Mouse (Mus musculus): ENCODE data around the gene Epc2. TPM values are rescaled to one million over a fixed set of nuclear protein-coding genes. Genes with fewer than 3 reads are reported as not detected.

The Epc2 gene
- polyA plus RNA-seq, 1 experiment from 2014 or later: 25.2 TPM

DNA sequence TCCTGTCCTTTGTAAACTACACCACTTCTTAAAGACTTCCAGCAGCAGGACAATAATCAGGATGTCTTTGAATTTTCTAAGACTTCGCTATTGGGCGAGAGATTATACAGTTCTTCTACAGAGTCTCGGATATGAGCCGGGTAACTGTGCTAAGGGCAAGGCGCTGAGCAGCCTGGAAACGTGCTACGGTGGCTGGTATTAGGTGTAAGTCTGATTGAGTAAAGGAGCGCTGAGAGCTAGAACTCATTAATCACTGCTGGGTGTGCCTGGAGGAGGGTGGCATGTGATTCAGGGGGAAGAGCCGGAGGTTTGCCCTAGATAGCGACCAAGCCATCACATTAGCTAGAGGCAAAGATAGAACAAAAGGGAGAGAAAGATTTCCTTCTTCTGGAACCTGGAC is 25.1 kb upstream of the Epc2 start:
- H3K27me3 ChIP-seq (ENCODE audit: control insufficient read depth, insufficient read depth, low read length): no peaks in the 10 kb centered on the region
- no peaks in the 10 kb centered on the region for H3K9me3 ChIP-seq (ENCODE audit: control insufficient read depth, low read length)
- H3K4me1 ChIP-seq (ENCODE audit: control insufficient read depth, insufficient read depth, low read length): no peaks in the 10 kb centered on the region
- DNase-seq (no peak), ATAC-seq (ENCODE audit: low FRiP score, low TSS enrichment) (no peak)
- no peak overlapping the region for H3K27ac ChIP-seq (replicated peaks; ENCODE audit: low read depth, low read length)
- WGBS: 87% methylated on average over 10 of the region's 10 CpGs
- no peaks in the 10 kb centered on the region for H3K36me3 ChIP-seq (ENCODE audit: control insufficient read depth, insufficient read depth, low read length)
- no peak overlapping the region for H3K9ac ChIP-seq (replicated peaks; ENCODE audit: low read length)
- H3K4me3 ChIP-seq (replicated peaks; ENCODE audit: low read depth, low read length): no peak overlapping the region
- no peak overlapping the region for H3K4me2 ChIP-seq (ENCODE audit: low read length)

GRCm38 (mm10) chr2:49431015-49431414 is 20.3 kb upstream of the Epc2 start:
- no peak overlapping the region for H3K4me2 ChIP-seq (ENCODE audit: low read length)
- DNase-seq (no peak), ATAC-seq (ENCODE audit: low FRiP score, low TSS enrichment) (no peak)
- H3K4me1 ChIP-seq (ENCODE audit: control insufficient read depth, insufficient read depth, low read length): no peaks in the 10 kb centered on the region
- no peak overlapping the region for H3K9ac ChIP-seq (replicated peaks; ENCODE audit: low read length)
- no peaks in the 10 kb centered on the region for H3K9me3 ChIP-seq (ENCODE audit: control insufficient read depth, low read length)
- no peak overlapping the region for H3K4me3 ChIP-seq (replicated peaks; ENCODE audit: low read depth, low read length)
- H3K27me3 ChIP-seq (ENCODE audit: control insufficient read depth, insufficient read depth, low read length): no peaks in the 10 kb centered on the region
- no peak overlapping the region for H3K27ac ChIP-seq (replicated peaks; ENCODE audit: low read depth, low read length)
- 89% methylated on average over 1 of the region's 1 CpGs for WGBS
- no peaks in the 10 kb centered on the region for H3K36me3 ChIP-seq (ENCODE audit: control insufficient read depth, insufficient read depth, low read length)

- no peak overlapping the region for H3K4me3 ChIP-seq (replicated peaks; ENCODE audit: low read depth, low read length)
- ATAC-seq (ENCODE audit: low FRiP score, low TSS enrichment) (no peak), DNase-seq (no peak)
- no peaks in the 10 kb centered on the region for H3K36me3 ChIP-seq (ENCODE audit: control insufficient read depth, insufficient read depth, low read length)
- no peak overlapping the region for H3K4me2 ChIP-seq (ENCODE audit: low read length)
- H3K4me1 ChIP-seq (ENCODE audit: control insufficient read depth, insufficient read depth, low read length): no peaks in the 10 kb centered on the region
- no peak overlapping the region for H3K27ac ChIP-seq (replicated peaks; ENCODE audit: low read depth, low read length)
- no peaks in the 10 kb centered on the region for H3K9me3 ChIP-seq (ENCODE audit: control insufficient read depth, low read length)
- no peaks in the 10 kb centered on the region for H3K27me3 ChIP-seq (ENCODE audit: control insufficient read depth, insufficient read depth, low read length)
- WGBS: 80% methylated on average over 9 of the region's 9 CpGs
- H3K9ac ChIP-seq (replicated peaks; ENCODE audit: low read length): no peak overlapping the region
These were observed 18.1 kb upstream of the Epc2 start for GRCm38 (mm10) chr2:49433211-49433610.

DNA sequence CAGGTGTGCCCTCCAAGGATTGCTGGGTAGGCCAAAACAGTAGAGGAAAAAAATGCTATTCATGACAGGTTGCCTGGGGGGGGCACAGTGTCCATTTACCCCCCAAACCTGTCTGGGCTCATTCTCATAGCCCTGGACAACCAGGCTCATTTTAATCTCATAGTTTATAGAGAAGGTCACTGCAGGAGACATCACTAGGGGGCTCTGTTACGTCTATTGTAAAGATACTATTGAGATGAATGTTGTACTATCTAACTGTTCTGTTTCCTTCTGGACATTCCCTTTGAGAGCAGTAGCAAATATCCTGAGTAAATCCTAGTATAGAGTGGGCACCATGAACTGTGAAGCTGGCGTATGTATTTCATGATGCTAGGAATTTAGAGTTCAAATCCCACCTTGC is 5.0 kb upstream of the Epc2 start:
- Histone ChIP-seq H3K4me1 (ENCODE audit: control insufficient read depth, insufficient read depth, low read length) (no peaks in the 10 kb centered on the region), H3K9ac (replicated peaks; ENCODE audit: low read length) (no peak overlapping the region), H3K9me3 (ENCODE audit: control insufficient read depth, low read length) (no peaks in the 10 kb centered on the region), H3K4me2 (ENCODE audit: low read length) (no peak overlapping the region), H3K36me3 (ENCODE audit: control insufficient read depth, insufficient read depth, low read length) (no peaks in the 10 kb centered on the region), H3K27ac (replicated peaks; ENCODE audit: low read depth, low read length) (no peak overlapping the region), H3K4me3 (replicated peaks; ENCODE audit: low read depth, low read length) (no peak overlapping the region), H3K27me3 (ENCODE audit: control insufficient read depth, insufficient read depth, low read length) (no peaks in the 10 kb centered on the region)
- ATAC-seq (ENCODE audit: low FRiP score, low TSS enrichment) (no peak), DNase-seq (peak; percentile 21)
- 70% methylated on average over 2 of the region's 2 CpGs for WGBS

DNA sequence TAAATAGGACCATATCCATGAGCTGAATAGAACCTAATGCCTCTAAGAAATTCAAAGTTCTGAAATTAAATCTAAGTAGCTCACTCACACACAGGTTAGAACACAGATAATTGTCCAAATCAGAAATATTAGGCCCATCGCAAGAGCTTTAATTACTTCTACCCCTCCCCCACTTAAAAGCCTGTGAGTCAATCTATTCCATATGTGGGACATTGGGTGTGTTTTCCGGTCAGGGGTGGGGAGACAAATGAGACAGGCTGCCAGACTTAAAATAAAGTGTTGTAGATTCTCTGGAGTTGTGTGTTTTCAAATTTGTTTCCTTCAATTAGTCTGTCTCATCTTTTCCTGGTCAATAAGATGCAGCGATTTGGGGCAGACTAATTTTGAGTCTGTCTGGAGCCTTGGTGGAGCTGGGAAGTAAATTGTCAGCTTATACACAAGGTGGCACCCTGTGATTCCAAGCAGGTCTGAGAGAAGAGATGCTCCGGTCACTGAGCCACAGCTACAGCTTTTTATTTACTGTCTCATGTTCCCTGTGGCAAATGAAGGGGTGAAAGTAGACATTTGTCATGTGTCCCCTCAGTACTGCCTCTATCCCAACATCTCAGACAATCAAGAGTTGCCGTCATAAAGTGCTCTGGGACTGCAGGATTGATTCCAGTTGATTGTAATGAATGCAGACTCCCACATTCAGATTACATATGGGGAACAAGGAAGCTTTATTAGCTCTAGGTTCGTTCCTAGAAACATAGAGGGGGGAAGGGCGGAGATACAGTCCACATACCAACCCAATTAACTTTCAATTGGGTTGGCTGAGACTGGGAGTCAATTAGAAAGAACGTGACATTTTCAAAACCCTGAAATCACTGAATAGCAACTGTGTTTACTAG is 3.5 kb upstream of the Epc2 start:
- Histone ChIP-seq H3K4me2 (ENCODE audit: low read length) (no peak overlapping the region), H3K27ac (replicated peaks; ENCODE audit: low read depth, low read length) (no peak overlapping the region), H3K4me1 (ENCODE audit: control insufficient read depth, insufficient read depth, low read length) (no peaks in the 10 kb centered on the region), H3K9ac (replicated peaks; ENCODE audit: low read length) (no peak overlapping the region), H3K4me3 (replicated peaks; ENCODE audit: low read depth, low read length) (no peak overlapping the region), H3K9me3 (ENCODE audit: control insufficient read depth, low read length) (no peaks in the 10 kb centered on the region), H3K27me3 (ENCODE audit: control insufficient read depth, insufficient read depth, low read length) (no peaks in the 10 kb centered on the region), H3K36me3 (ENCODE audit: control insufficient read depth, insufficient read depth, low read length) (no peaks in the 10 kb centered on the region)
- ATAC-seq (ENCODE audit: low FRiP score, low TSS enrichment): no peak
- WGBS: 60% methylated on average over 8 of the region's 8 CpGs
- peak; percentile 72 for DNase-seq

- no peaks in the 10 kb centered on the region for H3K9me3 ChIP-seq (ENCODE audit: control insufficient read depth, low read length)
- H3K27ac ChIP-seq (replicated peaks; ENCODE audit: low read depth, low read length): peak overlapping the region; percentile 100; the same call in 1 of the 2 replicates
- no peaks in the 10 kb centered on the region for H3K36me3 ChIP-seq (ENCODE audit: control insufficient read depth, insufficient read depth, low read length)
- peaks cover 14% of the 10 kb centered on the region for H3K4me1 ChIP-seq (ENCODE audit: control insufficient read depth, insufficient read depth, low read length)
- 16% methylated on average over 4 of the region's 4 CpGs for WGBS
- DNase-seq (peak; percentile 2), ATAC-seq (ENCODE audit: low FRiP score, low TSS enrichment) (no peak)
- no peaks in the 10 kb centered on the region for H3K27me3 ChIP-seq (ENCODE audit: control insufficient read depth, insufficient read depth, low read length)
- peak overlapping the region; percentile 69 for H3K4me2 ChIP-seq (ENCODE audit: low read length)
- H3K9ac ChIP-seq (replicated peaks; ENCODE audit: low read length): no peak overlapping the region; the same call in 1 of the 2 replicates
- peak overlapping the region; percentile 93 for H3K4me3 ChIP-seq (replicated peaks; ENCODE audit: low read depth, low read length)
These were observed 819 bp upstream of the Epc2 start for GRCm38 (mm10) chr2:49450467-49450866.

DNA sequence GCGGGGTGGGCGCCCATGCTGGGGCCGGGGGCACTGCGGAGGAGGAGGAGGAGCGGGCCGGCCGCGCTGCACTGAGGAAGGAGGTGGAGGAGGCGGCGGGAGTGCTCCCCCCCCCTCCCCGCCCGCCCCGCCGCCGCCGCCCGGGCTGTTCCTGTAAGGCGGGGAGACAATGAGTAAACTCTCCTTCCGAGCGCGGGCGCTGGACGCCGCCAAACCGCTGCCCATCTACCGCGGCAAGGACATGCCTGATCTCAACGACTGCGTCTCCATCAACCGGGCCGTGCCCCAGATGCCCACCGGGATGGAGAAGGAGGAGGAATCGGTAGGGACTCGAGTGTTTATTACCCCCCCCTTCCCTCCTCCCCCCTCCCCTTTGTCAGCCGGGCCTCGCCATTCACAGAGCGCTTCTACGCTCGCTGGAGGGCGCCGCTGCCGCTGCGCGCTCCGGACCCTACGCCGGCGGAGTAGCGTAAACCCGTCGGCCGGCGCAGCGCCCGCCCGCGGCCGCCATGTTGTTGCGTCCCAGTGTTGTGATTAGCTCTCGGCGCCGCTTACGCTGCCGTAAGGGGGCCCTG is 438 bp downstream of the Epc2 start:
- WGBS: under 1% methylated on average over 37 of the region's 64 CpGs
- no peaks in the 10 kb centered on the region for H3K36me3 ChIP-seq (ENCODE audit: control insufficient read depth, insufficient read depth, low read length)
- peak overlapping the region; percentile 93 for H3K4me3 ChIP-seq (replicated peaks; ENCODE audit: low read depth, low read length)
- peak overlapping the region; percentile 97 for H3K9ac ChIP-seq (replicated peaks; ENCODE audit: low read length)
- peak overlapping the region; percentile 70 for H3K4me2 ChIP-seq (ENCODE audit: low read length)
- DNase-seq: peak; percentile 98
- H3K4me1 ChIP-seq (ENCODE audit: control insufficient read depth, insufficient read depth, low read length): peaks cover 14% of the 10 kb centered on the region
- H3K27me3 ChIP-seq (ENCODE audit: control insufficient read depth, insufficient read depth, low read length): no peaks in the 10 kb centered on the region
- peak overlapping the region; percentile 100 for H3K27ac ChIP-seq (replicated peaks; ENCODE audit: low read depth, low read length)
- ATAC-seq (ENCODE audit: low FRiP score, low TSS enrichment): peak; percentile 92
- H3K9me3 ChIP-seq (ENCODE audit: control insufficient read depth, low read length): no peaks in the 10 kb centered on the region

DNA sequence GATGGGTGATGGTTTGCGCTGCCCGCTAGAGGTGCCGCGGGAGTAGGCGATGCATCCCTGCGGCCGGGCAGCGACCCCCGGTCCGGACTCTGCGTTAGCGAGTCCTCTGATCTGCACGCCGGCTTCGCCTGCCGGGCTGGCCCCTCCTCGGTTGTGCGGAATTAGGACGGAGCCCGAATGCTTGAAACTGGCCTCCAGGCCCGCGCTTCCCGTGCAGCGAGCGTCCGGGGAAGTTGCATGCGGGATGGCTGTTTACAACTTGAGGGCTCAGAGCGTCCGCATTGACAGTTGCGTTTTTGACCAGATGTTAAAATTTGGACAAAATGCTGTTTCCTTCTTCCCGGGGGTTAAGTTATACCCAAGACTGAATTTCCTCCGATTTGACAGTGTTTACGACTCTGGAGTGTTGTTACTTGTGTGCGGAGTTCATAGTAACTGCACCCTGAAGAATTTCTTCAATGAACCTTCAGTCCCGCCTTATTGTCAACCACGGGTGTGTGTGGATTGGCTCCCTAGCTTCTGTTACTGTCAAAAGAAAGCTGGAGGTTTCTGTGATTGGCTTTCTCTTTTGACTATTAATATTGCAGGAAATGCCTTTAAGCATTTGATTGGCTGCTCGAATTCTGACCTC is 1.3 kb downstream of the Epc2 start:
- Histone ChIP-seq H3K4me3 (replicated peaks; ENCODE audit: low read depth, low read length) (peak overlapping the region; percentile 93), H3K4me1 (ENCODE audit: control insufficient read depth, insufficient read depth, low read length) (peaks cover 14% of the 10 kb centered on the region), H3K4me2 (ENCODE audit: low read length) (peak overlapping the region; percentile 70), H3K27ac (replicated peaks; ENCODE audit: low read depth, low read length) (peak overlapping the region; percentile 100), H3K9me3 (ENCODE audit: control insufficient read depth, low read length) (no peaks in the 10 kb centered on the region), H3K36me3 (ENCODE audit: control insufficient read depth, insufficient read depth, low read length) (no peaks in the 10 kb centered on the region), H3K27me3 (ENCODE audit: control insufficient read depth, insufficient read depth, low read length) (no peaks in the 10 kb centered on the region), H3K9ac (replicated peaks; ENCODE audit: low read length) (peak overlapping the region; percentile 97)
- DNase-seq (peak; percentile 90), ATAC-seq (ENCODE audit: low FRiP score, low TSS enrichment) (peak; percentile 41)
- WGBS: under 1% methylated on average over 37 of the region's 37 CpGs
